Mouse (Mus musculus) forebrain, embryonic 14.5 days (tissue): ENCODE data around the gene Tnpo2. TPM values are rescaled to one million over a fixed set of nuclear protein-coding genes. Genes with fewer than 3 reads are reported as not detected.
A peak's percentile ranks its signal among the peaks of the same experiment; 100 is the strongest.

Experiments
- ATAC-seq: fragments of 200-750 bp; cut with Nextera tagmentation; 2 replicates; pipeline ENCODE4 v1.8.0; 2017; ENCODE audit warnings: mild to moderate bottlenecking, moderate library complexity
- DNase-seq: peaks from one replicate; pipeline ENCODE4 v3.0.0-alpha.2; 2015; ENCODE audit warnings: low spot score
- H3K27ac ChIP-seq: fragments of 300-500 bp; sonication (generic); 2 replicates; pipeline ENCODE4 v1.5.1; 2014; ENCODE audit warnings: low read depth, mild to moderate bottlenecking, control low read depth, low read length, moderate library complexity
- H3K27me3 ChIP-seq: fragments of 300-500 bp; sonication (generic); replicated peaks from 2 replicates; pipeline ENCODE4 v1.6.1; 2014; ENCODE audit warnings: low read length, control low read depth, mixed read lengths; ENCODE audit not compliant: control insufficient read depth, insufficient read depth
- H3K36me3 ChIP-seq: fragments of 300-500 bp; sonication (generic); 2 replicates; pipeline ENCODE4 v1.6.1; 2014; ENCODE audit warnings: low read length, control low read depth; ENCODE audit not compliant: control insufficient read depth, insufficient read depth
- H3K4me1 ChIP-seq: fragments of 300-500 bp; sonication (generic); 2 replicates; pipeline ENCODE4 v1.6.1; 2014; ENCODE audit warnings: antibody characterized with exemption, low read length, control low read depth; ENCODE audit not compliant: control insufficient read depth, insufficient read depth
- H3K4me2 ChIP-seq: fragments of 300-500 bp; sonication (generic); 2 replicates; pipeline ENCODE4 v1.6.1; 2014; ENCODE audit warnings: mild to moderate bottlenecking, control low read depth, low read length
- H3K4me3 ChIP-seq: fragments of 300-500 bp; sonication (generic); 2 replicates; pipeline ENCODE4 v1.5.1; 2014; ENCODE audit warnings: low read depth, low read length, control low read depth
- H3K9ac ChIP-seq: fragments of 300-500 bp; sonication (generic); 2 replicates; pipeline ENCODE4 v1.6.1; 2014; ENCODE audit warnings: mild to moderate bottlenecking, low read length, control low read depth, moderate library complexity
- H3K9me3 ChIP-seq: fragments of 300-500 bp; sonication (generic); replicated peaks from 2 replicates; pipeline ENCODE4 v1.6.1; 2016; ENCODE audit warnings: low read length, control low read depth, mixed read lengths; ENCODE audit not compliant: control insufficient read depth
- WGBS: fragments of 180-500 bp; shearing (Covaris S2); extraction: QIAGEN DNeasy Blood & Tissue Kit; methylation state at CpG from one replicate; pipeline ENCODE4 v1.1.7; 2014; 5-methylcytosine and 5-hydroxymethylcytosine counted together
- polyA plus RNA-seq: library from polyadenylated mRNA; unstranded; fragments of >200 nt; fragmentation: Nextera tagmentation; extraction: Ambion mirVana; gene quantifications from 2 replicates; pipeline ENCODE4 v1.2.1, GENCODE M21; 2014

Gene Tnpo2
- polyA plus RNA-seq, 1 experiment from 2014 or later: 27.8 TPM

DNA sequence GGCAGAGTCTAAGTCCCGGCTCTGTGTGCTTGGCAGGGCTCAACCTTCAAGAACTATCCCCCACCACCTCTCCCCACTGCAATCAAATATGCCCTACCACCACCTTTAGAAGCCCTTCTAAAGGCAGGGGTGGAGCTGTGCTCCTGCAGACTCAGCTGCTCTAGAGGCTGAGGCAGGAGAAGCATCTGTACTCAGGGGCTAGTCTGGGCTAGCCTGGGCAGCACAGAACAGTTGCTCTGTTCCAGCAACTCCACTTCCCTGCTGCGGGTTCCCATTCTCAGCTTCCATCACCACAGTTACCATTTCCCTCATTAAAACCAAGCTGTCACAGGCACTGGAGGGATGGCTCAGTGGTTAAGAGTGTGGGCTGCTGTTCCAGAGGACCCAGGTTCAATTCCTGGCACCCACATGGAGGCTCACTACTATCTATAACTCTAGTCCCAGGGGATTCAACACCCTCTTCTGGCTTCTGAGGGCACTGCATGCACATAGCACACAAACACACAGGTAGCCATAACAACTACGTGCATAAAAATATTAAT, 15.1 kb upstream of the Tnpo2 start:
- no peak overlapping the region for H3K4me3 ChIP-seq
- no peak overlapping the region for H3K9ac ChIP-seq
- H3K27ac ChIP-seq: no peak overlapping the region
- peaks cover 65% of the 10 kb centered on the region for H3K36me3 ChIP-seq
- ATAC-seq: no peak
- no peaks in the 10 kb centered on the region for H3K9me3 ChIP-seq
- no peak overlapping the region for H3K4me2 ChIP-seq
- DNase-seq: no peak
- 98% methylated on average over 3 of the region's 3 CpGs for WGBS
- no peaks in the 10 kb centered on the region for H3K27me3 ChIP-seq
- peaks cover 15% of the 10 kb centered on the region for H3K4me1 ChIP-seq

DNA sequence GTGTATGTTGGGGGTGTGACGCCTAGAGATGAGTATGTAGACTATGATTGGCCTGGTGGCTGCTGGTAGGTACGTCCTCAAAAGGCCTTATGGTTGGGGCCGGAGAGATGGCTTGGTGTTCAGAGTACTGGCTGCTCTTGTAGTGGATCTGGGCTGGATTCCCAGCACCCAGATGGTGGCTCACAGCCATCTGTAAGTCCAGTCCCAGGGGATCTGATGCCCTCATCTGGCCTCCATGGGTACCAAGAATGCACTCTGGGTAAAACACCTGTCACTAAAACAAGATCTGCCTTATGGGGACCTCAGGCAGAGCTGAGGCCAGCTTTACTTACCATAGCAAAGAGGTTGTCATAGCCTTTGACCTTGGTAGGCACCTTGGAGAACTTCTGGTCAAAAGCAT, 12.9 kb upstream of the Tnpo2 start:
- Histone ChIP-seq H3K4me3 (peak overlapping the region; percentile 78; the same call in 1 of the 2 replicates), H3K4me2 (peak overlapping the region; percentile 92), H3K4me1 (peaks cover 23% of the 10 kb centered on the region), H3K36me3 (peaks cover 49% of the 10 kb centered on the region), H3K9ac (no peak overlapping the region), H3K27ac (no peak overlapping the region), H3K27me3 (no peaks in the 10 kb centered on the region), H3K9me3 (no peaks in the 10 kb centered on the region)
- no peak for ATAC-seq
- no peak for DNase-seq
- WGBS: 92% methylated on average over 3 of the region's 3 CpGs

DNA sequence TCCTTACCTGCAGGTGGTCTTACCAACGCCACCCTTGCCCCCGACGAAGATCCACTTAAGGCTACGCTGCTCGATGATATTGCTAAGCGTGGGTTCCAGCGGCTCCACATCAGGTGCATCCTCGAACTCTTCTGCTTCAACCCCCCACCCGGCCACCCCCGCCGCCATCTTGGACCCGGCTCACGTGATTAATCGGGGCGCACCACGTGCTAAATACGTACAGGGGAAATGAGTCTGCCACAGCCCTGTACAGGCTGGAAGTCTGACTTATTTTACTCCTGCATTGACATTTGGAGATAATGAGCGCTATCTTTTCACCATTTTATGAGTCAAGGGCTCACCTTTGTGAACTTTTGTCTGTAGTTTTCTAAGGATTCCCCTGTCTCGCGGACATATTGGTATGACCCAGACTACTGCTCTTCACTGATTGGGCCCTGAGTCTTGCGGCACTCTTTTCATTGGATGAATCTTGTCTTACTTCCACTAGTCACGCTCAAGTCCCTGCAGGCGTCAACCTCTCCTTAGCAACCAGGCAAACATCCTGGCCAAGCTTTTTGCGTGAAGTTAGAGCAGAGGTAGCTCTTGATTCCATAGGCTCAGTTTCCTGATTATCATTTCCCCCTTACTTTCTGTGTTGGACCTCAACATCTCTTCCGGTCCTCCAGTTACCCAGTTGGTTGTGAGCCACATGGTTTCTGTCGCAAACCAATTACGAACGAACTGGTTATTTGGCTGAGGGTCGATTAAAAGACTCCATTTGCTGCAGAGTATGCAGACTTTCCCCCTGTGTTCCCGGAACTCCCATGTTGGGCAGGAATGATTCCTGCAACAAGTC, 11.4 kb upstream of the Tnpo2 start, which contains the start of gene Asna1:
Gene Asna1, minus strand, starts transcription at position 184 of the 835 bp plus-strand sequence.
- DNase-seq (peak; percentile 97), ATAC-seq (peak; percentile 92)
- peaks cover 25% of the 10 kb centered on the region for H3K4me1 ChIP-seq
- peak within 1 kb of the TSS; percentile 78 for H3K4me3 ChIP-seq
- 8% methylated on average over 30 of the region's 30 CpGs for WGBS
- H3K9me3 ChIP-seq: no peaks in the 10 kb centered on the region
- peak within 1 kb of the TSS; percentile 79 for H3K9ac ChIP-seq
- H3K27ac ChIP-seq: no peak within 1 kb of the TSS; the same call in 1 of the 2 replicates
- peak within 1 kb of the TSS; percentile 92 for H3K4me2 ChIP-seq
- peaks cover 43% of the 10 kb centered on the region for H3K36me3 ChIP-seq
- H3K27me3 ChIP-seq: no peaks in the 10 kb centered on the region

DNA sequence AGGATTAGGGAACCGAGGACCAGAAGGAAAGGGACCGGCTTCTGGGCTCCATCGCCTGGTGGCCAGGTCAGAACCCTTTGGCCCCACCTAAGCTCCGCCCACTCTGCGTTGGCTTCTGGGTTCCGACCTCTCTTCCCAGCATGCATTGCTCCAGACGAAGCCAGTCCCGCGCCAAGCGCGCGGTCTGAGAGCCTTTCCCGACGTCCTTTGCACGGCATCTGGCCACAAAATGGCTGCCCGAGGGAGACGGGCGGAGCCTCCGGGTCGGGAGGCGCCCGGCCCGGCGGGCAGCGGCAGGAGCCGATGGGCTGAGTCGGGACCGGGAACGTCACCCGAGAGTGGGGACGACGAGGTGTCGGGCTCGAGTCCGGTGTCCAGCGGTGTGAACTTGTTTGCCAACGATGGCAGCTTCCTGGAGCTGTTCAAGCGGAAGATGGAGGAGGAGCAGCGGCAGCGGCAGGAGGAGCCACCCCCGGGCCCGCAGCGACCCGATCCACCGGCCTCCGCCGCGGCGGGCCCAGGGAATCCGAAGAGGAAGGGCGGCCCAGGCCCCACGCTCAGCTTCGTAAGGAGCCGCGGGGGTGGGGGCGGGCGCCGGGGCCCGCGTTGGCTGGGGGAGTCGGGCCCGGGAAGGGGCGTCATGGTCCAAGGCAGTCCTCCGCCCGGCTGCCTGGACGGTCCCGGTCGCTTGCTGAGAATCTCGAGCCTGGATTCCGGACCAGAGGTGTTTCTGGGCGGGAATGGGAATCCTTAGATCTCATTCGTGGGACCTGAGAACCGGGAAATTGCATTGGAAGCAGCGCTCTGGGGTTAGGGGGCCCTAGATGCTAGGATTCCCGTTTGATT, 9.8 kb upstream of the Tnpo2 start, which contains the start of gene Trir:
Gene Trir, plus strand, starts transcription at position 154 of the 846 bp plus-strand sequence.
- 1% methylated on average over 69 of the region's 75 CpGs for WGBS
- H3K27me3 ChIP-seq: no peaks in the 10 kb centered on the region
- peak within 1 kb of the TSS; percentile 99 for H3K9ac ChIP-seq
- H3K4me3 ChIP-seq: peak within 1 kb of the TSS; percentile 97
- peak within 1 kb of the TSS; percentile 92 for H3K4me2 ChIP-seq
- peaks cover 43% of the 10 kb centered on the region for H3K36me3 ChIP-seq
- peak; percentile 98 for DNase-seq
- peaks cover 25% of the 10 kb centered on the region for H3K4me1 ChIP-seq
- peak within 1 kb of the TSS; percentile 86 for H3K27ac ChIP-seq
- peak; percentile 86 for ATAC-seq
- H3K9me3 ChIP-seq: no peaks in the 10 kb centered on the region

DNA sequence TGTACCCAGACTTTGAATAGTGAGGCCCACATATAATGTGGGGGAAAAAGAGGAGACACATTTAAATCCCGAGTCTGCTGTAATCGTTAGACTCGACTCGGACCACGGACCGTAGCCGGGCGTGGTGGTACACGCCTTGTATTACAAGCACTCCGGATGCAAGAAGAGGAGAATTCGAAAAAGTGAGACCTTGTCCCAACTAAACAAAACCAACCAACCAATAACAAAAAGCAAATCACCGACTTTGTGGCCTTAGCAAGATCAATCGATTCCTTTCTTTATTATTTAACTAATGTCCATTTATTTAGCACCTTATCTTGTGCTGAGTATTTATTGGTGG, 9.2 kb upstream of the Tnpo2 start:
- no peak for ATAC-seq
- peak overlapping the region; percentile 86 for H3K27ac ChIP-seq
- peak overlapping the region; percentile 92 for H3K4me2 ChIP-seq
- peak overlapping the region; percentile 97 for H3K4me3 ChIP-seq
- 1% methylated on average over 13 of the region's 13 CpGs for WGBS
- H3K36me3 ChIP-seq: peaks cover 43% of the 10 kb centered on the region
- H3K4me1 ChIP-seq: peaks cover 25% of the 10 kb centered on the region
- DNase-seq: peak; percentile 15
- no peaks in the 10 kb centered on the region for H3K9me3 ChIP-seq
- H3K9ac ChIP-seq: peak overlapping the region; percentile 99
- no peaks in the 10 kb centered on the region for H3K27me3 ChIP-seq

DNA sequence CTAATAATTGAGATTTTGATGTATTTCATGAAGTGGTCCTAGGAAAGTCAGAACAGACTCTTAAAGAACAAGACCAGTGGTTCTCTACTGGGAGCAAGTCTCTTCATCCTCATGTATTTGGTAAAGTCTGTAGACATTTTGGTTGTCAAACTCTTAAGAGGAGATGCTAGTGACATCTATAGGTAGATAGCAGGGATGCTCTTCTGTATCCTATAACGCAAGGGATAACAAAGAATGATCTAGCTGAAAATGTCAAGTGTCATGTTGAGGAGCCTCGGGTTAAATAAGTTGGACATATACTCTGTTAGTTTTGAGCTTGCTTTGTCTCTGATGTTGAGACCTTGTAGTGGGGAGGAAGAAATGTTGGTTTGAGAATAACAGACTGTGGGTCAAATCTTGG, 8.8 kb upstream of the Tnpo2 start:
- Histone ChIP-seq H3K4me1 (peaks cover 25% of the 10 kb centered on the region), H3K4me3 (peak overlapping the region; percentile 97), H3K36me3 (peaks cover 45% of the 10 kb centered on the region), H3K27ac (no peak overlapping the region), H3K27me3 (no peaks in the 10 kb centered on the region), H3K9me3 (no peaks in the 10 kb centered on the region), H3K4me2 (peak overlapping the region; percentile 92), H3K9ac (peak overlapping the region; percentile 99)
- DNase-seq (peak; percentile 22), ATAC-seq (no peak)
- 31% methylated on average over 2 of the region's 2 CpGs for WGBS

DNA sequence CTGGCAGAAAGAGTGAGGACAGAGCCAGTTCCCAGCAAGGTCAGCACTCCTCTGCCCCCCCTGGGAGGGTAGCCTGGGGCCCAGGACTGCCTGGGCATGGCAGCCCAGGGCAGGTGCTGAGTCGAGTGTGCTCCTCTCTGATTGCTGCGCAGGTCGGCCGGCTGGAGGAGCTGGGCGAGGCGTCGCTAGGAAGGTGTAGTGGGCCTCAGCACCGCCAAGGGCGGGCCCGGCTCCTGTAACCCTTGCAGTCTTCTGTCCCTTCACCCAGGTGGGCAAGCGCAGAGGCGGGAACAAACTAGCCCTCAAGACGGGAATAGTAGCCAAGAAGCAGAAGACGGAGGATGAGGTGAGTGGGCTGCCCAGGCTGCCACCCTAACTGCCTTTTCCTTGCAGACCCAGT, 7.4 kb upstream of the Tnpo2 start:
- H3K4me2 ChIP-seq: peak overlapping the region; percentile 92; the same call in 1 of the 2 replicates

DNA sequence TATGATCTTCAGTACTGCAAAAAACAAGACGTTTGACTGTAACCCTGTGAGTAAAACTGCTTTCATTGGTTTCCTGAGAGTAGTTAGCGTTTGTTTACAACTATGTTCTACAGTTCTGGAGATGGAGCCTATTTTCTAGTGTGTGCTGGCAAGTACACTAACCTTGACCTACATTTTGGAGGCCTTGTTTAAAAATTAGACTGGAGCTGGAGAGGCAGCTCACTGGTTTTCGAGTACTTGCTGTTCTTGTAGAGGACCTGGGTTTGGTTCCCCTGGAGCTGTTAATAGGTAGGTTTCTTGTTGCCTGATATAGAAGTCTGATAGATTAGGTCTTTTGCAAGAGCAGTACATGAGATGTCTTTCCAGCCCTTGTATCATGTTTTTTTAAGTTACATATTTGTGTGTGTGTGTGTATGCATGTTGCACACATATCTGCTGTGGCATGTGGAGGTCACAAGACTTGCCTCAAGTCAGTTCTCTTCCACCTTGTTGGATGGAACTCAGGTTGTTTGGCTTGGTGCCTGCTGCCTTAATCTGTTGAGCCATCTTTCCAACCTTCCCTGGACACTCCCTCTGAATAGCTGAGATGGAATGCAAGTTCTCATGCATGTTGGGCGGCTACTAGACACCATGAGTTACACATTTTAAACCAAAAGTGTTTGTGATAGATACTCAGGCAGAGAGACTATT, 3.9 kb upstream of the Tnpo2 start:
- no peak overlapping the region for H3K4me2 ChIP-seq
- no peak overlapping the region for H3K9ac ChIP-seq
- no peak overlapping the region for H3K27ac ChIP-seq
- H3K4me1 ChIP-seq: peaks cover 24% of the 10 kb centered on the region
- no peak overlapping the region for H3K4me3 ChIP-seq
- H3K9me3 ChIP-seq: no peaks in the 10 kb centered on the region
- peaks cover 39% of the 10 kb centered on the region for H3K36me3 ChIP-seq
- DNase-seq: no peak
- no peak for ATAC-seq
- no peaks in the 10 kb centered on the region for H3K27me3 ChIP-seq
- 87% methylated on average over 4 of the region's 4 CpGs for WGBS

More for the DNA sequence above, 7.4 kb upstream of the Tnpo2 start:
- DNase-seq (no peak), ATAC-seq (no peak)
- no peaks in the 10 kb centered on the region for H3K9me3 ChIP-seq
- peaks cover 39% of the 10 kb centered on the region for H3K36me3 ChIP-seq
- H3K27ac ChIP-seq: no peak overlapping the region
- no peaks in the 10 kb centered on the region for H3K27me3 ChIP-seq
- peaks cover 21% of the 10 kb centered on the region for H3K4me1 ChIP-seq
- 93% methylated on average over 14 of the region's 14 CpGs for WGBS
- H3K4me3 ChIP-seq: no peak overlapping the region
- peak overlapping the region; percentile 99; the same call in 1 of the 2 replicates for H3K9ac ChIP-seq
